Mouse (Mus musculus) urinary bladder, postnatal 25 days (tissue): Measurements from ENCODE around the gene Megf6.

Experiments used
- DNase-seq: peaks from one replicate; pipeline ENCODE4 v3.0.0; 2022; ENCODE audit warnings: low spot score

The Megf6 gene

DNA sequence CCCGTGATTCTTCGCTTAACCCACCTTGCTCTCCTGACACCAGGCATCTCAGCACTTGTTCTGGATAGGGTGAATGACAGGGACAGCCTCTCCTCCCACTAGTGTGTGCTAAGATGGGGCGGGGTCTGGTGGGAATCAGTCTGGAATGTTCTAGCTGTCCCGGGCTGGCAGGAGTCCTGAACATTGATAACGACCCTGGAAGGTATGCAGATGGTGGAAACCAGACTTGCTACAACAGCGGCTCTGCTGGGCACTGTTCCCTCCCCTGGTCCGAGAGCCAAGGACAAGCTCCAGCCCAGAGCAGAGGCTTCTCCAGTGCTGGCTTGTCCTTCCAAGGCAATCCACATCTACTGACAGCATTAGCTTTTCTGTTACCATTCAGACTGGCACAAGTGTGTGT is 43.1 kb downstream of the Megf6 start:
- DNase-seq, result peak; percentile 46

DNA sequence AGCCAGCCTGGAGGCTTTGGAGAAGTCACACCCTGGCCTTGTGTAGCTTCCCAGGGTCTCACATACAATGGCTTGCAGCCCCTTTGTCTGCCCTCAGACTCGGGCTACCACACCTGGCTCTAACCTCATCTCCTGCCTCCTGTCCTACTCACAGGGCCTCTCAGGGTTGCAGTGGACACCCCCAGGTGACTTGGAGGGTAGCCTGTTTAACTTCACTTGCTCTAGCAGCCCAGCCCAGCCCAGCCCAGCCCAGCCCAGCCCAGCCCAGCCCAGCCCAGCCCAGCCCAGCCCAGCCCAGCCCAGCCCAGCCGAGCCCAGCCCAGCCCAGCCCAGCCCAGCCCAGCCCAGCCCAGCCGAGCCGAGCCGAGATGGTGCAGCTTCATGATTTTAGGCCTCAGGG is 43.5 kb downstream of the Megf6 start:
- no peak for DNase-seq

DNA sequence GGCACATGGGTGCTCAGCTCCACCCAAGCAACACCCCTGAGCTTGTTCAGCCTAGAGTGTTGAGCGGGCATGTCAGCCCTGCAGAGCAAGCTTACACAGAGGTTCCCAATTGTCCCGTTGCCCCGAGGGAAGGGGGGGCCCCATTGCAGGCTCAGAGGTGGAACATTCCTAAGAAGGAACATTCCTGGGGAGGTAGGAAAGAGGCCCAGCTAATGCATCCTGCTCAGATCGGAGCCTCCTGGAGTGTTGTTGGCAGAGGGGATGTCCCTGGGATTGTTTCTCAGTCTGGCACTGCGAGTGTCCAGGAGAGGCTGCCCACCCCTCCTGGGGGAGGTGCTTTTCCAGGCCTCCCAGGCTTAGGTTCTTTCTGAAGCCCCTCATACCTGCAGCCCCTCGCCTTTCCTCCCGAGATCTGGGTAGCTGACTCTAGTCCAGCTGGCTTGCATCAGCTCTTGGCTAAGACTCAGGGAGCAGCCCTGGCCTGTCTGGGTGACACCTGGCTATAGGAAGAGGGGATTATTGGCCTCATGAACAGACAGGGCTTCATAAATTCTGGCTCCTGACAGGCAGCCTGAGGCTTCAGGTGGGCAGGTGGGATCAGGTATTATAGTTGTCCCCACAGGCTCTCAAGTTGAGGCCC is 47.3 kb downstream of the Megf6 start:
- no peak for DNase-seq

DNA sequence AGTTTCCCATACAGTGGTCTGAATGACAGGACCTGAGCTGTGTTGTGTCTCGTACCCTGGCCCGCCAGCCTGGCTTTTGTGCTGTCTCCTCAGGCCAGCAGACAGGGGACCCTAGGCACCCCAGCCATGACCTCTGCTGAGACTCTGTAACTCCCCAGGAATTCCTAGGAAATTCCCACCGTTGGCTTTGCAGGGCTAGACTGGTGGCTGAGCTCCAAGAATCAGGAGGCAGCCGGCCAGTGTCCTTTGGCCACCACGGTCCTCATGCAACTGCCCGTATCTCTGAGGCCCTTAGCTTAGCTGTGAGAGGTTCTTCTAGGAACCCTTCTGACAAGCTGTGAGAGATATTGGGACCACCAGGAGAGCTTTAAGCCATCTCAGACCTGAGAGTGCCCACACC is 52.2 kb downstream of the Megf6 start:
- DNase-seq, result no peak

DNA sequence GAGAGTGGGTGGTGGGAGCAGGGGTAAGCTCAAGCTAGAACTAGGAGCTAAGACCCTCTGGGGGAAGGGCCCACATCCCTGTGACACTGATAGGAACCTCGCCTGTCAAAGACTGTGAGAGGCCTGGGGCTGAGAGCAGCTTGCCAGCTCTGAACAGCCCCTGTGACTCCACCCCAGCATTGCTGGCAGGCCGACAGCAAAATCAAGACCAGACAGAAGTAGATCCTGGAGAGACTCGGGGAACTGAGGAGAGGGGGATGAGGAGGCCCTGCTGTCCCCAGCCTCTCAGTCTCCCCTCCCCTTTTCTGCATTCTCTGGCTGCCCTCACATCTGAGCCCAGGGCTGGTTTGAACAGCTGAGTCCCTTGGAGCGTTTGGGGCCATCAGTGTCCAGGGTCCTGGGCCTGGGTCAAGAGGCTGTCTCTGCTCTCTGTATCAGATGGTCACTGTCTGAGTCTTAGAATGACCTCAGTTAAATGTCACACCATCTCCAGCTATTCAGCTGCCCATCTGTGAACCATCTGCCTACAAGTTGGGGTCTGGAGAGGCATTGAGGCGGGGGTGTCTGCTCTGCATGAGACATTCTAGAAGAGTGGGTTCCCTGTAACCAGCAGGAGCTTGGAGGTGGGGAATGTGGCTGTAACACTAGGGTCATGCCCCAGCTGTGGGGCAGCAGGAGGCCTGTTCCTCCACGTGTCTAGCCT is 53.9 kb downstream of the Megf6 start:
- DNase-seq, result no peak

DNA sequence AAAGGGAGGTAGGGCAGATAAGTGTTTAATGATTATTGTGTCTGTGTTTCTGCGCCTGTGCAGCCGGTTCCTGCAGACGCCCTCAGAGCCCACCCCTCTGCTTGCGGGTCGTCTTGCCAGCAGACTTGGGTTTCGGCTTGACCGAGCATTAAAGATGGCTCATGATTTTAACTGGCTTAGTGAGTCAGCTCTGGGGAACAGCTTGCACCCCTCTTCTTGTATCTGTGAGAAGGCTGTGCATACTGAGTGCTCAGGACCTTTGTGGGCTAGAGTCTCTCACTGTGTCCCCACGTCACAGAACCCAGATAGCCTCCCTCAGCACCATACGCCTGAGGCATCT is 54.4 kb downstream of the Megf6 start:
- no peak for DNase-seq

DNA sequence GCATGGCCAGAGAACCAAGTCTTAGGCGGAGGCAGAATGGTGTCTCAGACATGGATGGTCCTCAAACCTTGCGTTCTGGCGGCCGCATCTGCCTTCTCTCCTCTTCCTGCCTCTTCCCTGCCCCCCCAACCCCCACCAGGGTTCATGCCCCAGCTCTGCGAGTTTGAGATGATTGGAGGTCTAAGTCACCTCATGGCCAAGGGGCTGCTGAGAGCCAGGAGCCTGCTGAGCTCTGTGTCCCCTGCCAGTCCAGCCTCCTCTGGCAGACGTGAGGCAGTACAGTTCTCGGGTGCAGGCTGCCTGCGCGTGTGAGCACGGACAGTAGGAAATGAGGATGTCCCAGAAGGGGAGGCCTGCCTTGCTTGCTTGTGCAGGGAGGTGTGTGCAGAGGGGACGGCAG is 56.1 kb downstream of the Megf6 start:
- no peak for DNase-seq

DNA sequence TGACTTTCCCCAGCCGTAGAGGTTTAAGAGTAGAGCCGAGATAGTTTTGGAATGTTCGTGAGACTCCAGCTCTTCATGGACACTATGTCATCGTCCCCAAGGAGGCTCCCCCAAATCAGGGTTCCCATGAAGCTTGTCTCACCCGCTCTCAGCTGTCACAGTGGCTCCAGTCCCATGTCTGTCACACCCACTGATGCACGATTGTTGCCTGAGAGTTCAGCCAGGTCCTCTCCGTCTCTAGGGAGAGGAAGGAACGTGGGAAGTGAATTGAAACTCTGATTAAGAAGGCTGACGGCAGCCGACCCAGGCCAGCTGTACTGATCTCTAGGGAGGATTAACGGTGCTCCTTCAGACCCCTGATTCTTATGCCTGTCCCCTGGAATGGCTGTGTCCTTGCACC is 57.8 kb downstream of the Megf6 start:
- DNase-seq, result no peak

DNA sequence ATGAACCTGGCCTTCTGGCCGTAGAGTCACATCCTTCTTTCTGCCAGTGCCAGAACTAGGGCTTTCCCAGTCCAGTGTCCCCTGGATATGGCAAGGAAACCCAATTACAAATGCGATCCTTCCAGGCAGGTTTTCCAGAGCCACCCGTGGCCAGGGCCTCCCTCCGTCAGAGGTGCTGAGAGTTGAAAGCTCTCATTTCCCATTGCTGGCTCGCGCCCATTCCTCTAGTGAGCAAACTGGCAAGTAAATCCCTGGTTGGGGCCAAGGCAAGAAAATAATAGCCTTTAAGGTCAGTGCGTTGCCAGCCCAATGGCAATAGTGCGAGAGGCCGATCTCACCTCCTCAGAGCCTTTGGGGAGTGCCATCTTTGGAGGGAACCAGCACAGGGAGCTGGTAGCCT is 59.0 kb downstream of the Megf6 start:
- DNase-seq, result no peak

DNA sequence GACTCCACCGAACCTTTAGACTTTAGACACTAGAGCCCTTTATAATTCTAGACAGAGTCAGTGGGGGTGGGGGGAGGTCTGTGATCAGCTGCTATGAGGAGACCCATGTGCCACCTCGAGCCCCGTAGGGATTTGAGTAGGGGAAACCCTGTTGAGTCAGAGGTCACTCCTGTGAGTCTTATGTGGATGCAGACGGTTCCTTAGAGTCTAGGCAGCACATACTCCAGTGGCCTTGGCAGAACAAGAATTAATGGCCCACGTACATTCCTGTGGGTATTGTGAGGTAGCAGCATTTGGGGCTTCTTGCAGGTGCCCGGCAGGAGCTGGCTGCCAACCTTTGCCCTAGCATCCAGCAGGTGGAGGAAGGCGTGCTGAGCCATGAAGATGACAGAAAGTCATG is 60.9 kb downstream of the Megf6 start:
- no peak for DNase-seq

DNA sequence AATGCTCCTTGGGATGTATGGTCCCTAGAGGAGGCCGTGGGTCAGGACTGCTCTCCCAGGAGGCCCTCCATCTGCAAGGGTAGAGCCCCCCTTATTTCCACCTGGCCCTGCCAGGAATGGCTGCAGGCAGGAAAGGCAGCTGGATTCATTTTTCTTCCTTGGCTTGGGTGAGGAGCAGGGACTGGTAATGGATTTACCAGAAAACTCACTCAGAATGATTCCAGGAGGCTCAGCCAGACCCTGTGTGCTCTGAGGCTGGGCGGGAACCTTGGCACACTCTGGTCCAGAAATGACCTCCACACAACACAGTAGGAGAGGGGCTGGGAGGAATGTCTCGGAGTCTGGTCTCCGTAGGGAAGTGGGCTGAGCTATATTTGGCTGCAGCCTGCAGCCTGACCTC is 61.8 kb downstream of the Megf6 start:
- DNase-seq, result no peak

DNA sequence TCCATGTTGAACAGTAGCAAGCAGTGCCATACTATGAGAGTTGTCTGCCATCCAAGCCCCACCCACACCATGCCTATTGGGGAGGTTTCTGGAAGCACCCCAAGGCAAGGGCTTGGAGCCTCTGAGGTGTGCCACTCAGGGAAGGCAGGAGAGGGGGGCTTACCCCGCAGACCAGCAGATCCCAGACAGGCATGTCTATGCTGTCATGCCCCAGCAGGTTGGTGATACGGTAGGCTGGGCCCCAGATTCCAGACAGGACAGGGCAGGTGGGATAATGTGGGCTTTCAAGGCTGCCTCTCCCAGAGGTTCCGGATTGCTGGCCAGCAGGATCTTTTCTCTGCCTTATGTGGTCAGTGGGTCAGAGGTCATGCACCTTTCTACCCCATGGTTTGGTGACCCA is 65.5 kb downstream of the Megf6 start:
- no peak for DNase-seq

DNA sequence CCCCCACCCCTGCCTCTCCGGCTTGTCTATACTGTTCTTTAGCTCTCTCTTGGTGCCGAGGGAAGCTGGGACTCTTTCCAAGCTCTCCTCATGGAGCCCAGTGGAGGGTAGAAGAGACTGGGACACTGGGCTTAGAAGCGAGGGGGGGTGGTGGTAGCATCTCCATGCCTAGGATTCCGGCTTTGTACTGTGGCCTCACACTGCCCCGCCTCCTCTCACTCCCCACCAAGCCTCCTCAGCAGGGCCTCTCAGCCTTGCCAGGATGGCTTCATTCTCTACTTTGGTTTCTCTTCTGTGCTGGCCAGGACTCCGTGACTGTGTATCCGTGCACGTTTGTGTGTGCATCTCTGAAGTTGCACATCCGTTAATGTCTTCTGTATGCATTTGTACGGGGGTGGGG is 66.4 kb downstream of the Megf6 start:
- no peak for DNase-seq

DNA sequence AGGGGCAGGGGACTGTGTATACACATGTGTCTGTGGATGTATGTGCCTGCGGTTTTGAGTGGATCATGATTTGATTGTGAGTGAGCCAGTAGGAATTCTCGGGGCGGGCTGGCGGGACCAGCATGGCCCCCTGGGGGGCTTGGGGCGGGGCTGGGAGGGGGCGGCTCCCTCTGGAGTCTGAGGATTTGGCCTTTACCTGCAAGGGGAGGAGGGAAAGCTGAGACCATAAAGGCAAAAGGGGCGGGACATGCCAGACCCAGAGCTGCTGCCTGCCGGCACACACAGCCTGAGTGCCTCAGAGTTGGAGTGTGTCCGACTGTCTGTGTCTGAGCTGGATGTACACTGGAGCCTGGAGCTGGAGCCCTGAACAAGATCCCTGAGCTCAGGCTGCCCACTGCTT is 66.8 kb downstream of the Megf6 start:
- DNase-seq, result no peak

DNA sequence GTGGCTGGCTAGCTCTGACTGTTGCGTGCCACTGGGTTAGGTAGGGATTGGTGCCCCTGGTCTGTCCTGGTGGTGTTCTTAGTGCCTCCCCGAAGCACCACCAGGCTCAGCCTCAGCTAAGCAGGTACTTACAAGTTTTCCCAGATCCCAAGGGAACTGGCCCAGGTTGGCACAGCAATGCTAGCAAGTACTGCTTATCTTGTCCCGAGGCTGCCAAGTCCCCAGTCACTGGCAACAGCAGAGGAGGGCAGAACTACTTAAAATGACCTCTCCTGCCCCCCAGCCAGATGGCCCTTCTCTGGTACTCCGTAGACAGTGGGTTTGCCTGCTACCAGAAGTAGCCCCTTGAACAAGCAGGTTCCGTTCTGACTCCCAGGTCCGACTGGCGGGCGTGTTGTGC is 68.7 kb downstream of the Megf6 start:
- DNase-seq, result no peak

DNA sequence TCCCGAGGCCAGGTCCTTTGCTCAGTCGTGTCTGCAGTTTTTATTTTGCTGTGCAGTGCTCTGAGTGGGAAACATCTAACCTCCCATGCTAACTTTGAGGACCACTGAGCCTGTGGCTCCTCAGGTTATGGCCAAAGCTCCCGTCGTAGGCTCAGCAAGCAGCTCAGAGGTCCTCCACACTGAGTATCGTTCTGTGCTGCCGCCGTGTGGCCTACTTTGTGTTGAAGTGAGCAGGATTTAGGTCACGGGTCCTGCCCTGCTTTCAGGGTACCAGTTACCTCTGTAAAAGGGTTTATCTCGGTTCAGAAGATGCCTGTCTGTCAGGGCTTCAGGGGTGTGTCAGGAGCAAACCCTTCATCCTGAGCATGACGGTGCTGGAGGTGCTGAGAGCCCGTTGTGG is 70.1 kb downstream of the Megf6 start:
- DNase-seq, result no peak

DNA sequence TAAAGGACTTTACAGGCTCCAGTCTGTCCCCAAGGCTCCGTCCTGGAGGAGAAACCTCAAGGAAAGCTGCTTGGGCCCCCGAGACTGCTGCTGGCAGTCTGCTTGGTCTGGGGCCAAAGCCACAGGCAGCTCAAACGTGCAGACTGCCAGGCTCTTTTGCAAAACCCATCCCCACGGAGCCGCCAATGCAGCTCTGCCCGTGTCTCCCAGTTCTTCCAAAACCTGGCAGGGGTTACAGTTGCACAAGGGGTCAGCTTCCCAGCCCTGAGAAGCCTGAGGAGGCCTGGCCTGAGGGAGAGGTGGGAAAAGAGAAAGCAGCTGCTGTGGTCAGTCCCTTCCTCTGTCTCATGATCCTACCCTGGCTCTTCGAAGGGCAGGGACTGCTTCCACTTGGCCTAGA is 74.8 kb downstream of the Megf6 start:
- no peak for DNase-seq

DNA sequence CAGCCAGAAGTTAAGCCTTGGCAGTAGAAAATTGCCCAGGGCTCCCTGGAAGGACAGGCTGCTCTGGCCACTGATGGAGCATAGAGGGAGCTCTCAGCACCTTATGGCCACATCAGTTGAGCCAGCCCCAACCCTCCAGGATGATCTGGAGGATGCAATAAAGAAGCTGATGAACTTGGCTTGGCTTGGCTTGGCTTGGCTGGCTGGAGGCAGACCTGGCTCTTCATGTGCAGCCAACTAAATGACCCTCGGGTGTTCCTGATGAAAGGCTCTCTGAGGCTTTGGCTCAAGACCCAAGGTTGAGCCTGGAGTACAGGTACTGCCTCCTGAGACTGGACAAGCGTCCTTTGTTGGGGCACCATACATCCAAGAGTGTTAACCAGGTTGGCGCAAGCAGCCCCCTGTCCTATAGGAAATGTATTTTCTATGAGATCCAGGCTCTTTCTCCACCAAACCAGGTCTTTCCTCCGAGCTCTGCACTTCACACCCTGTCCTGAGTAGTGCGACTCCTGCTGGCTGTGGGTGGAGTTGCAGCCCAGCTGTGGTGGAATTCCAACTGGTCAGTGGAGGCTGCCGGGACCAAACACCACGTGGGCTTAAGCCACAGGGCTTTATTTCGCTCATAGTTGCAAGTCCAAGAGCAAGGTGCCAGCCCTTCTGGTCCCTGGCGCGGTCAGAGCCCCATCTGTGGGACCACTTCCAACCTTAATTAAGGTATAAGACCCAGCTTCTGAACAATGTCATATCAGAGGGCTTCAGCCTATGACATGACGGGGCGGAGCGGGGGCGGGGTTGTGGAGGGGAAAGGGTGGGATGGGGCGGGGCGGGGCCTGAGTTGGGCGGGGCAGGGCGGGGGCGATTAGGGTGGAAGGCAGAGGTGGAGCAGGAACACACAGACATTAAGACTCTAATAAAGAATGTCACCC is 75.8 kb downstream of the Megf6 start:
- peak; percentile 84 for DNase-seq

DNA sequence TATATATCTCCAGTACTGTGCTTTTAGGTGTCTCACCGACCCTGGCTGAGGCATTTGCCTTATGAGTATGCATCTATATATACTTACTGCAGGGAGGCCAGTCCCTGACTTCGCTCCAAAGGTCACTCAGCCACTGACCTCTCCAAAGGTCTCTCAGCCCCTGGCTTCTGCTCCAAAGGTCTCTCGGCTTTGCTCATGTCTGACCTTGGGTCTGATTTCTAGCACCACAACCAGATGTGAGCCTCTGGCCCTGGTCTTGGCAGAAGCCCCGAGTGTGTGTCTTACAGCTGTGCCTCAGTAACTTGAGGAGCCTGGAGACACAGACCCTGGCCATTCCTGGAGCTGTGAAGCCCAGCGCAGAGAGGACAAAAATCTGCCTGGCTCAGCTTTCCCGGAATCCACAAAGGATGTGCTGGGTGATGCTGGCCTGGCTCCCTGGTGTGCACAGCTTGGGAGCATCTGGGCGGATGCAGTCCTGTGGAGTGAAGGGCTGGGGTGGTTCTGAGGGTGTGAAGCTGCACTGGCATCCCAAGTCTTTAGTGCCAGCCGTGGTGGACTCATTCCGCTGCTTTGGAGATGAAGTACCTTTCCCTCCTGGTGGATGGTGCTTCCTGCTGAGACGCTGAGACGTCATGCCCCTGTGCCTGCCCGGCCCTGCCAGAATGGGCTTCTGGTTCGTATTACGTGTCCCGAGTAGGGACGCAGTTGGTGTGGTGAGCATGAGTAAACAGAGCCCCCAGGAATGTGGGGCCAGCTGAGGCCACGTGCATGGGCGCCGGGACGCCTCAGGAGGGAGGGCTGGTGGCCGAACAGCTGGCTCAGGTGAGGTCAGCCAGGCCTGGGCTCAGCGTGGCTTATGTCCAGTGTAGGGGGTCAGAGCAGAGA is 76.9 kb downstream of the Megf6 start:
- no peak for DNase-seq

DNA sequence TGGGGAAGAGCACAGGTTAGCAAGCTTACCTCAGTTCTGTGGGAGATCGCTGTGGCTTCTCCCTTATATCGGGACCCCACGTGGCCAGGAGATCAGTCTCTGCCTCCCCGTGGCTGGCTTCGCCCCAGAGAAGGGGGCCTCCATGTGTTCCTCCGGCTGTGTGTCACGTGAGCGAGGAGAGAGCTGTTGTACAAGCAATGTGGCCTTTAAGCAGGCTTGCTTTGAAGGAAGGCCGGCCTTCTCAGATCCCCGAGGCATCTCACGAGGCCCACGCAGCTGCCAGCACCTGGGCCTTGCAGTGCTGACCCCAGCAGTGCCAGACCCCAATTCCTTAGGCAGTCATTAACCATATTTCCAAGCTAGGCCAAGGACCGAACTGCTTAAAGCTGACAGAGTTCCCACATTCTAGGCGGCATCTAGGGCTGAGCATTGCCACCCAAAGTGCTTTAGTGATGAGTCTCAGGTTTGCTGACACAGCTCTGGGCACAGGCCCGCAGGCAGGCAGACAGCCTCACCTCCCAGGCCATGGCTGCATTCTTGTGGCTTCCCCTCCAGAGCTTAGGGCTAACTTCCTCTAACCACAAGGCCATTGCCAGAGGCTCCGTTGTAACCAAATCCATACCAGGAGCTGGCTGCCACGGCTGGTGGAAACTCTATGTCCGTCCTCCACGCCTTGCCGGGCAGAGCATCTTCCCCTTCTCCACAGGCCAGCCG is 77.7 kb downstream of the Megf6 start:
- no peak for DNase-seq

DNA sequence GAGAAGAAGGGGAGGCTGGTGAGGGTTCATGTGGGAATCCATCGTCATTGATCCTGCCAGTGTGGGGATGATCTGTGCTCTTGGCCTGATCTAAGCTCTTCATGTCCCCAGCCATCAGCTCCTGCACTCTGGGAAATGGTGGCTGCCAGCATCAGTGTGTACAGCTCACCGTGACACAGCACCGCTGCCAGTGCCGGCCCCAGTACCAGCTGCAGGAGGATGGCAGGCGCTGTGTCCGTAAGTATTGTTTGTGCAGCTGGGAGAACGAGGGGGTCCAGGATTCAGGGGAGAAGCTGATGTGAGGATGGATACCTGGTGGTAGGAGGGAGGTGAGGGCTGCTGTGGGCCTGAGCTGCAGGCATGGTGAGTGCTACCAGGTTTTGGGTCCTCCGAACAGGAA is 78.8 kb downstream of the Megf6 start:
- no peak for DNase-seq
